Mouse (Mus musculus) heart, adult 2 months (tissue): ENCODE data around the gene Vwa8. TPM values are rescaled to one million over a fixed set of nuclear protein-coding genes. Genes with fewer than 3 reads are reported as not detected.
A peak's percentile ranks its signal among the peaks of the same experiment; 100 is the strongest.

Source experiments
- DNase-seq, 2 experiments: peaks; one replicate each; pipeline ENCODE4 v3.0.0; 2021
- H3K27ac ChIP-seq: fragments of 200-600 bp; 2 replicates; pipeline ENCODE4 v1.8.1; 2022
- H3K27me3 ChIP-seq: fragments of 200-500 bp; 2 replicates; pipeline ENCODE4 v1.6.1; 2012; ENCODE audit warnings: mild to moderate bottlenecking, low read length, inconsistent platforms, mixed read lengths; ENCODE audit not compliant: control insufficient read depth, insufficient read depth
- H3K36me3 ChIP-seq: fragments of 200-500 bp; 2 replicates; pipeline ENCODE4 v1.6.1; 2012; ENCODE audit warnings: low read length, inconsistent platforms; ENCODE audit not compliant: control insufficient read depth, insufficient read depth
- H3K4me1 ChIP-seq: fragments of 200-500 bp; 2 replicates; pipeline ENCODE4 v1.6.1; 2011; ENCODE audit warnings: low read length; ENCODE audit not compliant: control insufficient read depth, insufficient read depth
- H3K4me3 ChIP-seq: fragments of 200-600 bp; 2 replicates; pipeline ENCODE4 v1.8.1; 2022
- H3K79me2 ChIP-seq: fragments of 200-500 bp; replicated peaks from 2 replicates; pipeline ENCODE4 v1.6.1; 2012; ENCODE audit warnings: mild to moderate bottlenecking, inconsistent platforms, low read length, moderate library complexity, mixed read lengths; ENCODE audit not compliant: control insufficient read depth, insufficient read depth
- H3K9ac ChIP-seq: fragments of 200-500 bp; 2 replicates; pipeline ENCODE4 v1.6.1; 2012; ENCODE audit warnings: low read depth, mild to moderate bottlenecking, control low read depth, inconsistent platforms, low read length, mixed read lengths
- CTCF ChIP-seq: fragments of 200-600 bp; IDR thresholded peaks from 2 replicates; pipeline ENCODE4 v1.8.1; 2022; ENCODE audit warnings: antibody characterized with exemption, mild to moderate bottlenecking, moderate library complexity
- EP300 ChIP-seq: fragments of 200-500 bp; IDR thresholded peaks from 2 replicates; pipeline ENCODE4 v1.6.1; 2011; ENCODE audit warnings: low read depth, low read length, control low read depth; ENCODE audit not compliant: insufficient read depth
- POLR2A ChIP-seq: fragments of 200-500 bp; IDR thresholded peaks from 2 replicates; pipeline ENCODE4 v1.6.1; 2011; ENCODE audit warnings: mild to moderate bottlenecking, low read depth, low read length, control low read depth; ENCODE audit not compliant: insufficient read depth
- WGBS: fragments of 180-500 bp; shearing (Covaris S2); methylation state at CpG from one replicate; pipeline ENCODE4 v1.1.7; 2018; 5-methylcytosine and 5-hydroxymethylcytosine counted together
- intact Hi-C: fragments of 180-260 bp; cut with DNase I; formaldehyde crosslinking; loops from one replicate; pipeline ENCODE4 v1.15.1; 2025
- polyA plus RNA-seq: library from polyadenylated mRNA; depleted of rRNA; stranded (reverse); fragments of >200 nt; gene quantifications from 2 replicates; pipeline ENCODE4 v1.2.3, GENCODE M21; 2012
- total RNA-seq, 2 experiments: library from RNA; stranded (reverse); gene quantifications; 2 replicates each; pipeline ENCODE4 v1.2.3; 2021

The Vwa8 gene
- total and polyA plus RNA-seq, 3 experiments, result 58.8 to 177 (median 150) TPM

DNA sequence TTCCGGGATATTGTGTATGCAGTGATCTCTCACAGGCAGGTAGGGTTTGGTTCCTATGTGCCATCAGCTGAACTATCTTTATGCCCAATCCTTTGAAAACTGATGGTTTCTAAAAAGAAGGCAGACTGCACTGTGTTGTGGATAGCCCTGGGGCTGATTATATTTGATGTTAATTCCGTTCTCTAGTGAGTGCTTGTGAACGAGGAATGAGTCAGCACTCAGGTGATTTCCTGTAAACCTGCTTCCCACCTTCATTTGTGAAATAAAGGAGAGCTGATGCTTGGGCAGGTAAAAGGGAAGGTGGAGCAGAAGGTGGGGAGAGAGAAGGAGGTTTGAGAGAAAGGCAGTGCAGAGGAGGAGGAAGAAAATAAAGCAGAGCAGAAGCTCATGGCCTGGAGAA, 261.2 kb downstream of the Vwa8 start:
- TF ChIP-seq EP300, result no peak
- no peak for TF ChIP-seq CTCF
- TF ChIP-seq POLR2A, result no peak
- peaks cover 1% of the 10 kb centered on the region for H3K4me1 ChIP-seq
- DNase-seq, result no peak
- 75% methylated on average over 3 of the region's 3 CpGs for WGBS
- no peaks in the 10 kb centered on the region for H3K36me3 ChIP-seq
- no peak overlapping the region for H3K4me3 ChIP-seq
- intact Hi-C loops, result no loop called here
- no peak overlapping the region for H3K27ac ChIP-seq
- no peaks in the 10 kb centered on the region for H3K79me2 ChIP-seq
- no peaks in the 10 kb centered on the region for H3K27me3 ChIP-seq
- H3K9ac ChIP-seq, result no peak overlapping the region

DNA sequence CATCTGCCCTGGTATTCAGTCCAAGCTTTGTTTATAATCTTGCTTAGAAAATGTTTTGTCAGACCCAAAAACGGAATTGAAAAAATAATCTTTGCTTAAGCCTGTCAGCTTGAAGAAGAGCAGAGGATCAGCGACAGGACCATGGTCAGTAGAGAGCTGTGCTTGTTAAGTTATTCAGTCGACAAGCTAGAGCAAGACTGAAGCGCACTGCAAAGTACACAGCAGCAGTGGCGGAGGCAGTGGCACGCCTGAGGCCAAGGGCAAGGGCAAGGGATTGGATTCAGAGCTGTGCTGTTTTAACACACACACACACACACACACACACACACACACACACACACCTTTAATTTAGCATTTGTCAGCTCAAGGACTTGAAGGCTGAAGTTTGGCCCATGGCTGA, 263.2 kb downstream of the Vwa8 start:
- no peak overlapping the region for H3K4me3 ChIP-seq
- no peaks in the 10 kb centered on the region for H3K27me3 ChIP-seq
- H3K27ac ChIP-seq, result no peak overlapping the region
- intact Hi-C loops, result no loop called here
- 75% methylated on average over 6 of the region's 6 CpGs for WGBS
- no peaks in the 10 kb centered on the region for H3K4me1 ChIP-seq
- no peaks in the 10 kb centered on the region for H3K79me2 ChIP-seq
- TF ChIP-seq EP300 (no peak), CTCF (no peak), POLR2A (no peak)
- no peak overlapping the region for H3K9ac ChIP-seq
- no peak for DNase-seq
- no peaks in the 10 kb centered on the region for H3K36me3 ChIP-seq

DNA sequence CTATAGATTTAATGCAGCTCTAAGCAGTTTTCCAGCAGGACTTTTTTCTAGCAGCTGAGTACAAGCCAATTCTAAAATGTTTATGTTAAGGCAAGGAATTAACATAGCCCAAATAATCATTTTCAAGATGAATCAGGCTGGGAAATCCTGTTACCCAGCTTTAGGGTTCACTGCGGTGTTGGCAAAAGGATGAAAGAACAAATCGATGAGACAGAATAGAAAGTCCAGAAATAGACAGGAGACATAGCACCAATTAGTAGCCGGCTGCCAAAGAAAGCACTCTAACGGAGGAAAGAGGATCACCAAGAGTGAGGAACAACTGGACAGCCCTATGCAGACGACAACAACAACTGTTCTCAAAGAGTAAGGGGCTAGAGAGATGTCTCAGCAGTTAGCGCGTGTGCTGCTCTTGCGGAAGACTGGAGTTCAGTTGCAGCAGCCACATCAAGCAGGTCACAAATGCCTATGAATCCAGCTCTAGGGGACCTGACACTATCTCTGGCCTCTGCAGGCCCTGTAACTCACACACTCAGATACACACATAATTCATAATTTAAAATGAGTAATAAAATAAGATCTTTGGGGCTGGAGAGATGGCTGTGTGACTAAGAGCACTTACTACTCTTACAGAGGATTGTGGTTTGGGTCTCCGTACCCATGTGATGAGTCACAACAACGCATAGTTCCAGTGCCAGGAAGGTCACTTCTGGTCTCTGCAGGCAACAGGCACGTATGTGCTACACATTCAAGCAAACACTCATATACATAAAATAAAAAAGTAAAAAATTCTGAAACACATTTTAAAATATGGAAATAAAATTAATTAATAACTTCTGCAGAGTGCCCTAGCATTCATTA, 265.9 kb downstream of the Vwa8 start:
- H3K27me3 ChIP-seq, result no peaks in the 10 kb centered on the region
- H3K79me2 ChIP-seq, result no peaks in the 10 kb centered on the region
- no peak overlapping the region for H3K9ac ChIP-seq
- no peaks in the 10 kb centered on the region for H3K36me3 ChIP-seq
- peaks cover 2% of the 10 kb centered on the region for H3K4me1 ChIP-seq
- no peak for TF ChIP-seq CTCF
- TF ChIP-seq EP300, result no peak
- no peak for TF ChIP-seq POLR2A
- no peak for DNase-seq
- intact Hi-C loops, result no loop called here
- 74% methylated on average over 11 of the region's 11 CpGs for WGBS
- no peak overlapping the region for H3K27ac ChIP-seq
- H3K4me3 ChIP-seq, result no peak overlapping the region

DNA sequence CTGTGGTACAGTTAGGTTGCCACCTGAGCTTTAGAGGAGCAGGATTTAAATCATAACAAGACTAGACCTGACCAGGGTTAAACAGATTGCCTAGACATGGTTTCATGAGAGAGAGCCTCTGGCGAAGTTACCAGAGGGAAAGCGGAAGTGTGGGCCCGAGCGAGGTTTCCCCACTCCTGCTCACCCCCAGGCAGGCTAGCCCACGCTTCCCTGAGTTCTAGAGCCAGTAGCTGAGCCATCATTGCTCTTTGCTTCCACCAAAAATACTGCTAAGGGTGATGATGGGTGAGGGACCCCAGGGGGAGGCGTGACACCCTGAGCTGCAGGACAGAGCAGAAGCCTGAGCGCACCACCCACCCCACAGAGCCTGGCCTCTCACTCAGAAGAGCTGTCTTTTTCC, 269.6 kb downstream of the Vwa8 start:
- DNase-seq, result no peak
- TF ChIP-seq EP300 (no peak), CTCF (no peak), POLR2A (no peak)
- no peaks in the 10 kb centered on the region for H3K27me3 ChIP-seq
- peak overlapping the region; percentile 60 for H3K27ac ChIP-seq
- WGBS, result 85% methylated on average over 7 of the region's 7 CpGs
- no peaks in the 10 kb centered on the region for H3K36me3 ChIP-seq
- peaks cover 2% of the 10 kb centered on the region for H3K4me1 ChIP-seq
- intact Hi-C loops, result no loop called here
- no peak overlapping the region for H3K9ac ChIP-seq
- H3K4me3 ChIP-seq, result no peak overlapping the region
- H3K79me2 ChIP-seq, result no peaks in the 10 kb centered on the region

DNA sequence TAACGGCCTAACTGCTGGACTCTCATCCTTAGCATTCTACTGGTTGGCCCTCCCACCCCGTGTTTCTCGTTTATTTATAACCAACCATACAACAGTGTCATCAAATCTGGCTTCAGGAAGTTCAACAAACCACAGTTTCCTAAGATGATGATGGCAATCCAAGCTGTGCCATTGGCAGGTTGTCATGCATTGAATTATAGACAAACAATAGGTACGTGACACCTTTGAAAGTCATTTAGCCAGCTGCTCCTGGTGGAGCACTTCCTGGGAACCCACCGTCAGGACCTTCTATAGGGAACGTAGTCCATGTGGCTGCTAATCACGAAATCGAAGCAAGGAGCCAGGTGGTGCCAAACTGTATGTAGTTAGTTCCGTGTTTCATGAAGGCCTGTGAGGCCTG, 270.5 kb downstream of the Vwa8 start:
- DNase-seq, result peak; percentile 46 to 65
- Histone ChIP-seq H3K27ac (peak overlapping the region; percentile 77), H3K9ac (no peak overlapping the region), H3K36me3 (no peaks in the 10 kb centered on the region), H3K4me3 (no peak overlapping the region), H3K27me3 (no peaks in the 10 kb centered on the region), H3K4me1 (peaks cover 2% of the 10 kb centered on the region), H3K79me2 (no peaks in the 10 kb centered on the region)
- intact Hi-C loops, result no loop called here
- no peak for TF ChIP-seq CTCF
- peak; percentile 48; the same call in 1 of the 2 replicates for TF ChIP-seq POLR2A
- peak; percentile 96 for TF ChIP-seq EP300
- WGBS, result 41% methylated on average over 9 of the region's 9 CpGs

DNA sequence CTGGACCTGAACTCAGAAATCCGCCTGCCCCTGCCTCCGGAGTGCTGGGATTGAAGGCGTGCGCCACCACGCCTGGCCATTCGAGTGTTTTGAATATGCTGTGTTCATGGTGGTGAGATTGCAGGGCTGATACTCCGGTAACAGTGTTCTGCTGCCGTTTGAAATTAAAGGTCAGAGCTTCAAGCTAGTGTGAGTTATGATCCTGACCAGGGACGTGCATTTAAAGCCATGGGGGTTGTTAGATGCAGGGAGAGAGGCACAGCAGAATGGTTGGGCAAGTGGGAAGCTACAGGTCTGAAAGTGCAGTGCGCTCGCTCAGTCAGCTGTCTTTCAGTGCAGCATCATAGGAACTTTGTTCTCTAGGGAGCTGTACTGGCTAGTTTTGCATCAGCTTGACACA, 271.8 kb downstream of the Vwa8 start:
- H3K4me1 ChIP-seq, result peaks cover 4% of the 10 kb centered on the region
- no peak for DNase-seq
- H3K4me3 ChIP-seq, result no peak overlapping the region
- no peak for TF ChIP-seq POLR2A
- no peak for TF ChIP-seq EP300
- TF ChIP-seq CTCF, result no peak
- H3K79me2 ChIP-seq, result no peaks in the 10 kb centered on the region
- intact Hi-C loops, result loop anchor here (5.0 kb wide), 2 partner anchors 152 to 347 kb away; no protein-coding TSS in a partner anchor
- H3K9ac ChIP-seq, result no peak overlapping the region
- WGBS, result 87% methylated on average over 11 of the region's 11 CpGs
- H3K27me3 ChIP-seq, result no peaks in the 10 kb centered on the region
- no peak overlapping the region for H3K27ac ChIP-seq
- H3K36me3 ChIP-seq, result no peaks in the 10 kb centered on the region; the same call in 1 of the 2 replicates
